Mouse (Mus musculus) liver, adult 2 months (tissue): ENCODE data around the gene Hnrnpa3. TPM values are rescaled to one million over a fixed set of nuclear protein-coding genes. Genes with fewer than 3 reads are reported as not detected.
"Not testable (repeated sequence)": the region's sequence is repeated elsewhere in the genome, so short reads cannot be mapped to it uniquely, and the experiment has no call there.

Experiments used
- DNase-seq: peaks from one replicate; pipeline ENCODE4 v3.0.0-alpha.2; 2011; ENCODE audit warnings: low read depth, low spot score; ENCODE audit errors: extremely low read depth
- H3K27ac ChIP-seq: fragments of 200-500 bp; replicated peaks from 2 replicates; pipeline ENCODE4 v1.5.1; 2012; ENCODE audit warnings: low read depth, mild to moderate bottlenecking, control low read depth, inconsistent platforms, low read length; ENCODE audit not compliant: insufficient read depth
- H3K27me3 ChIP-seq: fragments of 200-500 bp; 2 replicates; pipeline ENCODE4 v1.6.1; 2012; ENCODE audit warnings: mild to moderate bottlenecking, moderate library complexity, low read length, inconsistent platforms; ENCODE audit not compliant: control insufficient read depth, insufficient read depth
- H3K36me3 ChIP-seq: fragments of 200-500 bp; 2 replicates; pipeline ENCODE4 v1.6.1; 2012; ENCODE audit warnings: low read length, inconsistent platforms; ENCODE audit not compliant: control insufficient read depth, insufficient read depth
- H3K4me1 ChIP-seq: fragments of 200-500 bp; 2 replicates; pipeline ENCODE4 v1.6.1; 2011; ENCODE audit warnings: low read length; ENCODE audit not compliant: control insufficient read depth, insufficient read depth
- H3K4me3 ChIP-seq: fragments of 200-500 bp; 2 replicates; pipeline ENCODE4 v1.5.1; 2011; ENCODE audit warnings: low read depth, mild to moderate bottlenecking, control low read depth, low read length, moderate library complexity; ENCODE audit not compliant: insufficient read depth
- H3K79me2 ChIP-seq: fragments of 200-500 bp; 2 replicates; pipeline ENCODE4 v1.6.1; 2012; ENCODE audit warnings: inconsistent platforms, mild to moderate bottlenecking, low read length, moderate library complexity; ENCODE audit not compliant: control insufficient read depth, insufficient read depth
- H3K9ac ChIP-seq: fragments of 200-500 bp; 2 replicates; pipeline ENCODE4 v1.6.1; 2012; ENCODE audit warnings: low read depth, mild to moderate bottlenecking, control low read depth, inconsistent platforms, low read length
- CTCF ChIP-seq: fragments of 200-500 bp; IDR thresholded peaks from 2 replicates; pipeline ENCODE4 v1.5.1; 2011; ENCODE audit warnings: low read depth, low read length, control low read depth
- POLR2A ChIP-seq: fragments of 200-500 bp; IDR thresholded peaks from 2 replicates; pipeline ENCODE4 v1.6.1; 2011; ENCODE audit warnings: low read length, control low read depth; ENCODE audit not compliant: insufficient read depth; ENCODE audit errors: extremely low read depth
- WGBS: fragments of 180-500 bp; shearing (Covaris S2); methylation state at CpG from one replicate; pipeline ENCODE4 v1.1.7; 2018; 5-methylcytosine and 5-hydroxymethylcytosine counted together
- polyA plus RNA-seq: library from polyadenylated mRNA; depleted of rRNA; stranded (reverse); fragments of >200 nt; gene quantifications from 2 replicates; pipeline ENCODE4 v1.2.3, GENCODE M21; 2012; rRNA removed
- total RNA-seq: library from RNA; depleted of rRNA; stranded (reverse); fragments of >200 nt; gene quantifications from 2 replicates; pipeline ENCODE4 v1.2.3, GENCODE M21; 2014; rRNA removed

Hnrnpa3 gene
- 44.2 and 45.5 TPM in 2 replicates for total RNA-seq
- 13.9 and 14.1 TPM in 2 replicates for polyA plus RNA-seq

DNA sequence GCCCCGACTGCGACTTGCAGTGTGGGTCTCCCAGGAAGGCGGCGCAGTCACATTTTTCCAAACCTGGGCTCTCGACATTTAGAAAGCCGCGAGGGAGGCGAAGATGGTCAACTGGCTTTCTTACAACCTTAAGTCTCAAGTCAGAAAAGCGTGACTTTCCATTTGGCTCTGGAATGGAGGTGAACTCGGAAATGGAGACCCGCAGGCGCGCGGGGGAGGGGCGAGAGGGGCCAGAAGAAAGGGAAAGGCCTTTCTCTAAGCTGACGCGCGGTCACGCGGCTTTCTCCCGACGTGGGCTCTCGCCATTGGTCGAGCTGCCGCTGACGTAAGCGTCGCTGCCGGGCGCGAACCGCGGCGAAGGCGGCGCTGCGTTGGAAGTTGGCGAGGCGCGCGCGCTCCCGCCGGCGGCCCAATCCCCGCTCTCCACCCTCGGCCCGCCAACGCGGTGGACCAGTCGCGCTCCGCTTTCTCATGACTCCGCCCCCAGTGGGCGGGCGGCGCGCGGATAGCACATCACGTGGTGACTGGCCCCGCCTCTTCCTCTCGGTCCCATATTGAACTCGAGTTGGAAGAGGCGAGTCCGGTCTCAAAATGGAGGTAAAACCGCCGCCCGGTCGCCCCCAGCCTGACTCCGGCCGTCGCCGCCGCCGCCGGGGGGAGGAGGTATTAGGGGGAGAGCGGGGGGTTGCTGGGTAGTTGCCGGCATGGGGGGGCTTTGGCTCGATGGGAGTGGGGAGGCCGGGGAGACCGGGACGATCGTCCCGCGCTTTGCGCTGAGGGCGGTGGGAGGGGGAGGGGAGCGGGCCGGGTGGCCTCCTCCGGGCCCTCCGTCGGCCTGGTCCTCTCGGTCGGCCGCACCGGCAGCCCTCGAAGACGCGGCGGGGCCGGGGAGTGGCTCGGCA, at the start of gene Hnrnpa3:
Gene Hnrnpa3 (plus strand): TSS at position 535 of the 902 bp plus-strand sequence.
- peak within 1 kb of the TSS; percentile 95 for H3K27ac ChIP-seq
- H3K9ac ChIP-seq: peak within 1 kb of the TSS; percentile 96
- peak; percentile 86 for DNase-seq
- 1% methylated on average over 94 of the region's 102 CpGs for WGBS
- peaks cover 11% of the 10 kb centered on the region; the same call in 1 of the 2 replicates for H3K4me1 ChIP-seq
- H3K27me3 ChIP-seq: no peaks in the 10 kb centered on the region
- H3K36me3 ChIP-seq: peaks cover 25% of the 10 kb centered on the region
- peaks cover 16% of the 10 kb centered on the region; the same call in 1 of the 2 replicates for H3K79me2 ChIP-seq
- TF ChIP-seq CTCF: no peak
- peak; percentile 80; the same call in 1 of the 2 replicates for TF ChIP-seq POLR2A
- peak within 1 kb of the TSS; percentile 72 for H3K4me3 ChIP-seq

DNA sequence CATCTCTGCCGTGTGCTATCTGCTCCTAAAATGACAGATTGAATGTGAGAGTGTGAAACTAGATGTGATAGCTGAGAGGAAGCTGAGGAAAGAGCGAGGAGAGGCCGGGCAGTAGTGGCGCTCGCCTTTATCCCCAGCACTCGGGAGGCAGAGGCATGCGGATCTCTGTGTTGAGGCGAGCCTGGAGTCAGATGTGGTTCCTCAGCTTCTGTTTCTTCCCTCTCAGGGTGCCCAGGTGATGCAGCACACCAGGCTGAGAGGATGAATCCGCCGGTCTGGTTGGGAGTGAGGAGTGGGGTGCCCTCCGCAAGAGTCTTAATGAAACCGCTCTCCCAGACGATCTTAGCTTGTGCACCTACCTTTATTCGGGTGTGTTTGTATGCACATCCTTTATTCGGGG, 49.1 kb upstream of the Hnrnpa3 start:
- 72% methylated on average over 15 of the region's 15 CpGs for WGBS

DNA sequence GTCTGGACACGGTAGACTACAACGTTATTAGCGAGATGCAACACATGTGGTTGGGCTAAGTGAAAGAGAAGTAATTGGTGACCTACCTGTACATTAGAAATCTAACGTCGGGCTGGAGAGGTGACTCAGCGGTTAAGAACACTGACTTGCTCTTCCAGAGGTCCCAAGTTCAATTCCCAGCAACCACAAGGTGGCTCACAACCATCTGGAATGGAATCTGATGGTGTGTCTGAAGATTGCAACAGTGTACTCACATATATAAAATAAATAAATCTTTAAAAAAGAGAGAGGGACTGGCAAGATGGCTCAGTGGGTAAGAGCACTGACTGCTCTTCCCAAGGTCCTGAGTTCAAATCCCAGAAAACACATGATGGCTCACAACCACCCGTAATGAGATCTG, 48.5 kb upstream of the Hnrnpa3 start:
- H3K4me3 ChIP-seq, H3K27ac ChIP-seq, H3K36me3 ChIP-seq, H3K79me2 ChIP-seq, H3K27me3 ChIP-seq, DNase-seq, H3K4me1 ChIP-seq, H3K9ac ChIP-seq: not testable (repeated sequence)
- WGBS: 66% methylated on average over 7 of the region's 7 CpGs

More for the DNA sequence above, 49.1 kb upstream of the Hnrnpa3 start:
- H3K9ac ChIP-seq: no peak overlapping the region
- TF ChIP-seq POLR2A: no peak
- TF ChIP-seq CTCF: no peak
- no peak overlapping the region for H3K27ac ChIP-seq
- H3K79me2 ChIP-seq: no peaks in the 10 kb centered on the region
- H3K4me3 ChIP-seq: no peak overlapping the region
- no peaks in the 10 kb centered on the region for H3K36me3 ChIP-seq
- peaks cover 8% of the 10 kb centered on the region for H3K4me1 ChIP-seq
- DNase-seq: no peak
- H3K27me3 ChIP-seq: no peaks in the 10 kb centered on the region

DNA sequence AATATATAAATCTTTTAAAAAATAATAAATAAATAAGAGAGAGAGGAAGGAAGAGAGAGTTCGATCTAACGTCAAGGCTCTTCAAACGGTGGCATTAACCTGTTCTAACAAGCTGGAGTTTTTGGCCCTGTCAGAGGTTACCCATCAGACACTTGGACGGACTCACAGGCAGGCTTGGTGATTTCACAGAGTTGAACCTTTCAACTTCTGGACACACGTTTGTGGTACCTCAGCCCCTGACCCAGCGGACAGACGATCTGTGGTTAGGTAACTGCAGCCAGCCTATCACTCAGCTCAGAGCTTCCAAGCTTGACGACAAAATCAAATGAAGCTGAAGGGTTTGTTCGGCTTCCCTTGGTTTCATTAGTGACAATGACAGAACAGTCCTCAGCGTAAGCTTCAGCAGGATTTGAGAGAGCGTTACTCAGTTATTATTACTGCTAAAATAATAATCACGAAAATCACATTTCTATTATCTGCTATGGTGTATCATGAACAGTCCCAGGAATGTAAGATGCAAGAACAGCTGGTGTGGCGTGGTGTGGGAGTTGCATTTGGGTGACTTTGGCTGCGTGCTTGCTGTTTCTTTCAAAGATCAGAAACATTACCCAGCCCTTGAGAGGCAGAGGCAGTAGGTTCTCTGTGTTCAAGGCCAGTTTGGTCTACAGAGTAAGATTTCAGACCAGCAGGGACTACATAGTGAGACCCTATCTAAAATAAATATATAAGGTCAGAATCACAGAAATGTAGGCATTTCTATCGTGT, 47.8 kb upstream of the Hnrnpa3 start:
- Histone ChIP-seq H3K79me2 (no peaks in the 10 kb centered on the region), H3K27me3 (no peaks in the 10 kb centered on the region), H3K36me3 (no peaks in the 10 kb centered on the region), H3K9ac (no peak overlapping the region), H3K27ac (no peak overlapping the region; the same call in 1 of the 2 replicates), H3K4me3 (no peak overlapping the region), H3K4me1 (peaks cover 8% of the 10 kb centered on the region)
- peak; percentile 96 for DNase-seq
- WGBS: 48% methylated on average over 15 of the region's 15 CpGs
- TF ChIP-seq POLR2A (no peak), CTCF (no peak)

DNA sequence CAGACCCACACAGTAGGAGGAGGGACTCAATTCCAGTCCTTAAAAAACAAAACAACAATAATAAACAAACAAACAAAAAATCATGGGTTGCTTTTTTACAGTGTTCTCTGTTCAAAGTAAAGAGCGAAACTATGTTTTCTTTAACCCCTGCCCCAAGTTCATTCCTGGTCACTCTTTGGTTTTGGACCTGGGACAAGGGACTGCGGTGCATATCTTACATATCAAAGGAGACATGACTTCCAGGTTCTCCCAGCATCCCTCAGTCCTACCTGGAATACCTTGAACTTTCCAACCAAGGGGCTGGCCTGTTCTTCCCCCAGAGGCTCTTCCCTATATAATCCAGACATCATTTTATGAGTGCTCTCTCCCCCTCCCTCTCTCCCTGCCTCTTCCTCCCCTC, 47.1 kb upstream of the Hnrnpa3 start:
- no peaks in the 10 kb centered on the region for H3K27me3 ChIP-seq

More for the DNA sequence above, 47.1 kb upstream of the Hnrnpa3 start:
- DNase-seq: peak; percentile 59
- H3K27ac ChIP-seq: no peak overlapping the region
- no peak overlapping the region for H3K4me3 ChIP-seq
- H3K79me2 ChIP-seq: no peaks in the 10 kb centered on the region
- peaks cover 8% of the 10 kb centered on the region for H3K4me1 ChIP-seq
- WGBS: 30% methylated on average over 2 of the region's 2 CpGs
- TF ChIP-seq POLR2A: no peak
- TF ChIP-seq CTCF: no peak
- no peak overlapping the region for H3K9ac ChIP-seq
- no peaks in the 10 kb centered on the region for H3K36me3 ChIP-seq
